Mouse (Mus musculus) heart, adult 2 months (tissue): ENCODE results near the gene Pafah1b3. TPM values are rescaled to one million over a fixed set of nuclear protein-coding genes. Genes with fewer than 3 reads are reported as not detected.

ENCODE experiments used
- DNase-seq, 2 experiments: peaks; one replicate each; pipeline ENCODE4 v3.0.0; 2021
- H3K27ac ChIP-seq: fragments of 200-600 bp; 2 replicates; pipeline ENCODE4 v1.8.1; 2022
- H3K27me3 ChIP-seq: fragments of 200-500 bp; 2 replicates; pipeline ENCODE4 v1.6.1; 2012; ENCODE audit warnings: mild to moderate bottlenecking, low read length, inconsistent platforms, mixed read lengths; ENCODE audit not compliant: control insufficient read depth, insufficient read depth
- H3K36me3 ChIP-seq: fragments of 200-500 bp; 2 replicates; pipeline ENCODE4 v1.6.1; 2012; ENCODE audit warnings: low read length, inconsistent platforms; ENCODE audit not compliant: control insufficient read depth, insufficient read depth
- H3K4me1 ChIP-seq: fragments of 200-500 bp; 2 replicates; pipeline ENCODE4 v1.6.1; 2011; ENCODE audit warnings: low read length; ENCODE audit not compliant: control insufficient read depth, insufficient read depth
- H3K4me3 ChIP-seq: fragments of 200-600 bp; 2 replicates; pipeline ENCODE4 v1.8.1; 2022
- H3K79me2 ChIP-seq: fragments of 200-500 bp; replicated peaks from 2 replicates; pipeline ENCODE4 v1.6.1; 2012; ENCODE audit warnings: mild to moderate bottlenecking, inconsistent platforms, low read length, moderate library complexity, mixed read lengths; ENCODE audit not compliant: control insufficient read depth, insufficient read depth
- H3K9ac ChIP-seq: fragments of 200-500 bp; 2 replicates; pipeline ENCODE4 v1.6.1; 2012; ENCODE audit warnings: low read depth, mild to moderate bottlenecking, control low read depth, inconsistent platforms, low read length, mixed read lengths
- CTCF ChIP-seq: fragments of 200-600 bp; IDR thresholded peaks from 2 replicates; pipeline ENCODE4 v1.8.1; 2022; ENCODE audit warnings: antibody characterized with exemption, mild to moderate bottlenecking, moderate library complexity
- EP300 ChIP-seq: fragments of 200-500 bp; IDR thresholded peaks from 2 replicates; pipeline ENCODE4 v1.6.1; 2011; ENCODE audit warnings: low read depth, low read length, control low read depth; ENCODE audit not compliant: insufficient read depth
- POLR2A ChIP-seq: fragments of 200-500 bp; IDR thresholded peaks from 2 replicates; pipeline ENCODE4 v1.6.1; 2011; ENCODE audit warnings: mild to moderate bottlenecking, low read depth, low read length, control low read depth; ENCODE audit not compliant: insufficient read depth
- WGBS: fragments of 180-500 bp; shearing (Covaris S2); methylation state at CpG from one replicate; pipeline ENCODE4 v1.1.7; 2018; 5-methylcytosine and 5-hydroxymethylcytosine counted together
- intact Hi-C: fragments of 180-260 bp; cut with DNase I; formaldehyde crosslinking; loops from one replicate; pipeline ENCODE4 v1.15.1; 2025
- polyA plus RNA-seq: library from polyadenylated mRNA; depleted of rRNA; stranded (reverse); fragments of >200 nt; gene quantifications from 2 replicates; pipeline ENCODE4 v1.2.3, GENCODE M21; 2012
- total RNA-seq, 2 experiments: library from RNA; stranded (reverse); gene quantifications; 2 replicates each; pipeline ENCODE4 v1.2.3; 2021

The Pafah1b3 gene
- total and polyA plus RNA-seq, 3 experiments = 2.4 to 9.3 (median 3.1) TPM

GRCm38 (mm10) chr7:25278341-25279075 lies 19.3 kb downstream of the Pafah1b3 start:
- under 1% methylated on average over 59 of the region's 60 CpGs for WGBS
- intact Hi-C loops = loop anchor here (1.0 kb wide), 1 partner anchor 28 kb away; the partner anchor contains the start of gene Erf
- Histone ChIP-seq H3K9ac (peak overlapping the region; percentile 86), H3K79me2 (peaks cover 3% of the 10 kb centered on the region), H3K27me3 (no peaks in the 10 kb centered on the region), H3K4me1 (peaks cover 26% of the 10 kb centered on the region), H3K4me3 (peak overlapping the region; percentile 91), H3K27ac (peak overlapping the region; percentile 97), H3K36me3 (peaks cover 3% of the 10 kb centered on the region)
- TF ChIP-seq EP300 (peak; percentile 54; the same call in 1 of the 2 replicates), POLR2A (peak; percentile 80), CTCF (peak; percentile 74)
- DNase-seq = peak; percentile 85 to 90

- Histone ChIP-seq H3K36me3 (peaks cover 3% of the 10 kb centered on the region), H3K79me2 (peaks cover 7% of the 10 kb centered on the region), H3K9ac (peak overlapping the region; percentile 47), H3K27ac (peak overlapping the region; percentile 97), H3K4me1 (peaks cover 24% of the 10 kb centered on the region), H3K4me3 (peak overlapping the region; percentile 91), H3K27me3 (no peaks in the 10 kb centered on the region)
- TF ChIP-seq EP300 (no peak), CTCF (no peak), POLR2A (no peak)
- DNase-seq = no peak
- WGBS = 2% methylated on average over 4 of the region's 4 CpGs
- intact Hi-C loops = loop anchor here (1.0 kb wide), 2 partner anchors 28 to 37 kb away; partner anchors contain the start of gene Erf
Observed at GRCm38 (mm10) chr7:25277998-25278340, 19.8 kb downstream of the Pafah1b3 start.

GRCm38 (mm10) chr7:25277405-25277804 lies 20.4 kb downstream of the Pafah1b3 start:
- WGBS = 61% methylated on average over 4 of the region's 4 CpGs
- no peaks in the 10 kb centered on the region for H3K27me3 ChIP-seq
- peak in 1 of 2 experiments; percentile 5 for DNase-seq
- peaks cover 10% of the 10 kb centered on the region for H3K79me2 ChIP-seq
- H3K4me3 ChIP-seq = no peak overlapping the region
- H3K9ac ChIP-seq = no peak overlapping the region
- H3K4me1 ChIP-seq = peaks cover 23% of the 10 kb centered on the region
- H3K36me3 ChIP-seq = peaks cover 3% of the 10 kb centered on the region
- no peak for TF ChIP-seq POLR2A
- TF ChIP-seq CTCF = no peak
- no peak for TF ChIP-seq EP300
- H3K27ac ChIP-seq = peak overlapping the region; percentile 97
- intact Hi-C loops = loop anchor here (1.0 kb wide), 1 partner anchor 36 kb away; no protein-coding TSS in a partner anchor

- intact Hi-C loops = no loop called here
- Histone ChIP-seq H3K36me3 (peaks cover 3% of the 10 kb centered on the region), H3K79me2 (peaks cover 13% of the 10 kb centered on the region), H3K27me3 (no peaks in the 10 kb centered on the region), H3K27ac (peak overlapping the region; percentile 27), H3K4me3 (no peak overlapping the region), H3K4me1 (peaks cover 14% of the 10 kb centered on the region), H3K9ac (peak overlapping the region; percentile 21; the same call in 1 of the 2 replicates)
- peak; percentile 20 to 42 for DNase-seq
- WGBS = 53% methylated on average over 9 of the region's 9 CpGs
- TF ChIP-seq POLR2A = no peak
- TF ChIP-seq EP300 = no peak
- TF ChIP-seq CTCF = no peak
Observed at GRCm38 (mm10) chr7:25275555-25276298, 22.1 kb downstream of the Pafah1b3 start.

- H3K79me2 ChIP-seq = peaks cover 13% of the 10 kb centered on the region
- peaks cover 3% of the 10 kb centered on the region for H3K36me3 ChIP-seq
- peaks cover 10% of the 10 kb centered on the region for H3K4me1 ChIP-seq
- no peak overlapping the region for H3K27ac ChIP-seq
- 79% methylated on average over 3 of the region's 3 CpGs for whole genome bisulfite sequencing
- TF ChIP-seq CTCF (no peak), EP300 (no peak), POLR2A (no peak)
- H3K27me3 ChIP-seq = no peaks in the 10 kb centered on the region
- DNase-seq = no peak
- intact Hi-C loops = no loop called here
- no peak overlapping the region for H3K4me3 ChIP-seq
- no peak overlapping the region for H3K9ac ChIP-seq
Observed at GRCm38 (mm10) chr7:25274996-25275395, 22.8 kb downstream of the Pafah1b3 start.
